Mouse (Mus musculus) adrenal gland, postnatal 14 days (tissue): ENCODE results near the gene Atp5b. TPM values are rescaled to one million over a fixed set of nuclear protein-coding genes. Genes with fewer than 3 reads are reported as not detected.
"Not testable (repeated sequence)": the region's sequence is repeated elsewhere in the genome, so short reads cannot be mapped to it uniquely, and the experiment has no call there.

Experiments
- DNase-seq: peaks from one replicate; pipeline ENCODE4 v3.0.0; 2021; ENCODE audit warnings: mixed read lengths
- long read RNA-seq, 2 experiments: library from polyadenylated mRNA; stranded (forward); transcript quantifications; one replicate each; pipeline ENCODE4 v2.0.0; 2021
- total RNA-seq: library from RNA; stranded (reverse); gene quantifications from 2 replicates; pipeline ENCODE4 v1.2.3, GENCODE M21; 2021

The Atp5b gene
- 4,143 and 4,276 TPM in 2 replicates for total RNA-seq
- long read RNA-seq, experiment 1, transcript Atp5b-205 (5 exons, 1,131 nt), result minor isoform, 8 of 5,163 reads
- long read RNA-seq, experiment 1, transcript Atp5b-201 (10 exons, 1,916 nt), result major isoform, 3,314 of 5,163 reads
- long read RNA-seq, experiment 1, partial matches to known transcripts, result 1,780 of 5,163 reads
- long read RNA-seq, experiment 1, other reads (novel, unspliced or antisense), result 61 of 5,163 reads
- long read RNA-seq, experiment 2, transcript Atp5b-205 (5 exons, 1,131 nt), result minor isoform, 20 of 5,302 reads
- long read RNA-seq, experiment 2, transcript Atp5b-201 (10 exons, 1,916 nt), result major isoform, 2,654 of 5,302 reads
- long read RNA-seq, experiment 2, partial matches to known transcripts, result 2,584 of 5,302 reads
- long read RNA-seq, experiment 2, other reads (novel, unspliced or antisense), result 44 of 5,302 reads

DNA sequence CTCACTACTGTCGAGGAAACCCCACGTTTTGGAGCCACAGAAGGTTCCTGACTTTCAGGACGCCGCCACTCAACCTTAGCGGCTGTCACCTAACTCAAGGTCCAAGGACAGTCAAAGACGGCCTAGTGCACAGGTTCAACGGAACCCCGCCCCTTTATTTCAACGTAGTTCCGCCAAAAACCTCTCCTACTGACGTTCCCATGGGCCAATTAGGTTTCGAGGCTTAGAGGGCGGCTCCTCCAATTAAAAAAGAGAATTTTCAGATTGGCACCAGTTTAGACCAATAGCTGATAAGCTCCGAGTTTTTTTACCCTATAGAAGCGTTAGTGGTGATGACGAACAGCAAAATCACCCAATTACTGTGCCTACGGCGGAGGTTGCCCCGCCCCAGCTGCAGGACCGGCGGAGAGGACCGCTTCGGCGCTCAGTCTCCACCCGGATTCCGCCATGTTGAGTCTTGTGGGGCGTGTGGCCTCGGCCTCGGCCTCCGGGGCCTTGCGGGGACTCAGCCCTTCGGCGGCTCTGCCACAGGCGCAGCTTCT, at the start of gene Atp5b:
Gene Atp5b, plus strand, starts transcription at position 394 of the 542 bp plus-strand sequence.
- DNase-seq, result peak; percentile 96

DNA sequence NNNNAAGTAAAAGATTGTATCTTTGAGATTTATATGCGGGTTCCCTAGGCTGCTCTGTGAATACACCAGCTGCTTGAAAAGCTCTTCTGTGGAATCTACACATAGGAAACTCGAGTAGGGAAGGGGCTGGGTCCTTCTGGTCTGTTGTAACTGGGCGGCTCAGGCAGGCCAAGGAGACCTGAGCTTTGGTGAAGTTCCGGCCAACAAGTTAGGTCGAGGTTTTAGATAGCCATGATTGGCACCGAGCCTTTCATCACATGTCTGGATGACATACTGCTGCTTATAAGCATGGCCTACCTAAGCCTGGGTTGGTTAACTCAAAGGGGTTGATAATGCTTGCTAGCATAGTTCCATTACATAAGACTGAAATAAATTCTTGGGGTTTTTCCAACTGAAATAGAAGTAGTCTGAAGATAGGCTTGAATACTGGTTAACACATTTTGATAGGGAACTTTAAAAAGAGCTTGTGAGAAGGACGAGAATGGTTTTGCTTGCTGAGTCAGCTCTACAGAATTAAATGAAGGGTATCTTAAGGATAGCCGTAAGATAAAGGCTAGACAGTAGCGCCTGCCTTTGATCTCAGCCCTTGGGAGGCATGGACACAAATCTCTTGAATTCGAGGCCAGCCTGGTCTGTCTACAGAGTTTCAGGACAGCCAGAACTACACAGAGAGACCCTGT, 46.2 kb upstream of the Atp5b start:
- DNase-seq, result peak; percentile 76

DNA sequence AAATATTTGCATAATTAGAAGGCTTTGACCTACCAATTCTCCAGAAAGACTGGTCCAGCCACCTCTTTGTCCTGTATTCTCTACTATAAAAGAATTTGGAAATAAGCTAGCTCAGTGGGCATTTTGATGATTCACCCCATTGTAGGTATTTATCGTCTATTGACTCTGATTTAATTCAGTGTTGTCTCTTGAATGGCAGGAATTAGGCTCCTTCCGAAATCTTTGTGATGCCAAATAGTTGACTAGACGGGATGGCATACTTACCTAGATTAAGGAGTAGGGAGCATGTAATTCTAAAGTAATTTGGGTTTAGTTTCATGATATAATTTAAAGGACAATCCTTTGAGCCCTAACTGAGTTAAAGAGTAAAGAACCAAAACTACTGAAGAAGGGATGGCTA, 45.2 kb upstream of the Atp5b start:
- no peak for DNase-seq

DNA sequence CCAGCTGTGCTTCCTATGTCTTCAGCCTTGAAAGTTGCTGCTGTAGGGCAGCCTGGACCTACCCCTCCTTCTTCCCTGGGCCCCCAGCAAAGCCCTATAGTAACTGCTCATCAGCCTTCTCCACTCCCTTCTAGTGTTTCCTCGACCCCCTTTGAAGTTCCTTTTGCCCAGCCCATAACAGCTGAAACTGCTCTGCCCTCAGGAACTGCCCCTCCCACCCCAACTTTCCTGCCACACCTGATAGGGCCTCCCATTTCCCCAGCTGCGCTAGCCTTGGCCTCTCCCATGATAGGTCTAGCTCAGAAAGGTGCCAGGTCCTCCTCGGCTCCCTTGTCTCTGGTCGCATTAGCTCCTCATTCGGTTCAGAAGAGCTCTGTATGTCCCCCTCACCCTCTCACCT, 43.9 kb upstream of the Atp5b start:
- no peak for DNase-seq

DNA sequence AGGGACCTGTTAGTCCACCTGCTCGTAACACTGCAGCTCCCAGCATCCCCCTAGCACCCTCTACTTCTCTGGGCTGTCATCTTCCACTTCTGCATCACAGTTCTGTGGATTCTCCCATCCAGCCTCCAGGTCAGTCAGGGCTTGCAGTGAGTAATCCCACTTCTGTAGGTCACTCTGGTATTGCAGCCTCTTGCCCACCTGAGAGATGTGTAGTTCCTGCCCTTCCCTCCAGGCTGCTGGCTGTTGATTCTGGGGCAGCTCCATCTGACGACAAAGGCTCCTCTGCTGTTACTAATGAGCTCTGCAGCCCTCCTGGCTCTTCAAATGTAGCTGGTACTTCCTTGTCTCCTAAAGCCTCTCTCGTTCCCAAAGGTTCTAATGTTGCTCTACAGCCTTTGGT, 43.2 kb upstream of the Atp5b start:
- DNase-seq, result no peak

DNA sequence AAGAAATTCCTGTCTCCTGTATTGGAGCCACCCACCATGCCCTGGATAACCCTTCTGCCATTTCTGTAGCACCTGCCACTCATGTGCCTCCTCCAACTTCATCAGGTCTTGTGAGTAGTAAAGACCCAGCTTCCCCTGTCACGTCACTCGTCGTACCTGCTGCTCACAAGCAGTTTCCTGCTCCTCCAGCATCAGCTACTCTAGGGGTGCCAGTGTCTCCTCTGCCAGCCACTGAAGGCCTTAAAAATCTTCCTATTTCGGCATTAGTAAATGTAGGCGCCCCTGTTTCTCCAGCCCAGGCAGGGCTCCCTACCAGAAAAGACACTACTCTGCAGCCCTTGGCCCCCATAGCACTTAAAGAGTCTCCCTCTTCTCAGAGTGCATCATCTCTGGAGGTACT, 42.8 kb upstream of the Atp5b start:
- no peak for DNase-seq

DNA sequence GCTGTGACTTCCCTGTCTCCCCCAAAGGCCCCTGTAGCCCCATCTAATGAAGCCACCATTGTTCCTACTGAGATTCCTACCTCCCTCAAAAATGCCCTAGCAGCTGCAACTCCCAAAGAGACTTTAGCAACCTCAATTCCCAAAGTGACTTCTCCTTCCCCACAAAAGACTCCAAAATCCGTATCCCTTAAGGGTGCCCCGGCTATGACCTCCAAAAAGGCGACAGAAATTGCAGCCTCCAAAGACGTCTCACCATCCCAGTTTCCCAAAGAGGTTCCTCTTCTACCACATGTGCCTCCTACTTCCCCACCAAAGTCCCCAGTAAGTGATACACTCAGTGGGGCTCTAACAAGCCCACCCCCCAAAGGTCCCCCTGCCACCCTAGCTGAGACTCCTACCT, 41.4 kb upstream of the Atp5b start:
- no peak for DNase-seq

DNA sequence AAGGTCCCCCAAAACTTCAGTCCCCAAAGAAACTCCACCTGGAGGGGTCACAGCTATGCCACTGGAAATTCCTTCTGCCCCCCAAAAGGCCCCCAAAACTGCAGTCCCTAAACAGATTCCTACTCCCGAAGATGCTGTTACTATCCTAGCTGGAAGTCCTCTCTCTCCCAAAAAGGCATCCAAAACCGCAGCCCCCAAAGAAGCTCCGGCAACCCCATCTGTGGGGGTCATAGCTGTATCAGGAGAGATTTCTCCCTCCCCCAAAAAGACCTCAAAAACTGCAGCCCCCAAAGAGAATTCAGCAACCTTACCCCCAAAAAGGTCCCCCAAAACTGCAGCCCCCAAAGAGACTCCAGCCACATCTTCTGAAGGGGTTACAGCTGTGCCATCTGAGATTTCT, 40.6 kb upstream of the Atp5b start:
- DNase-seq, result no peak

DNA sequence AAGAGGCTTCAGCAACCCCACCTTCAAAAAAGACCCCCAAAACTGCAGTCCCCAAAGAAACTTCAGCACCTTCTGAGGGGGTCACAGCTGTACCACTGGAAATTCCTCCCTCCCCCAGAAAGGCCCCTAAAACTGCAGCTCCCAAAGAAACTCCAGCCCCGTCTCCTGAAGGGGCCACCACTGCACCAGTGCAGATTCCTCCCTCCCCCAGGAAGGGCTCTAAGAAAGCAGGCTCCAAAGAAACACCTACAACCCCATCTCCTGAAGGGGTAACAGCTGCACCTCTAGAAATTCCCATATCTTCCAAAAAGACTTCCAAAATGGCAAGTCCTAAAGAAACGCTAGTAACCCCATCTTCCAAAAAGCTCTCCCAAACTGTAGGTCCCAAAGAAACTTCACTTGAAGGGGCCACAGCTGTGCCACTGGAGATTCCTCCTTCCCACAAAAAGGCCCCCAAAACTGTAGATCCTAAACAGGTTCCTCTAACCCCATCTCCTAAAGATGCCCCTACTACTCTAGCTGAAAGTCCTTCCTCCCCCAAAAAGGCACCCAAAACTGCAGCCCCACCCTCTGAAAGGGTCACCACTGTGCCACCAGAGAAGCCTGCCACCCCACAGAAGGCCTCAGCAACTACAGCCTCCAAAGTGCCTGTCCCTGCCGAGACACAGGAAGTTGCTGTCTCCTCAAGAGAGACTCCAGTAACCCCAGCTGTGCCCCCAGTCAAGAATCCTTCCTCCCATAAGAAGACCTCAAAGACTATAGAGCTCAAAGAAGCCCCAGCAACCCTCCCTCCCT, 39.8 kb upstream of the Atp5b start:
- DNase-seq, result no peak

DNA sequence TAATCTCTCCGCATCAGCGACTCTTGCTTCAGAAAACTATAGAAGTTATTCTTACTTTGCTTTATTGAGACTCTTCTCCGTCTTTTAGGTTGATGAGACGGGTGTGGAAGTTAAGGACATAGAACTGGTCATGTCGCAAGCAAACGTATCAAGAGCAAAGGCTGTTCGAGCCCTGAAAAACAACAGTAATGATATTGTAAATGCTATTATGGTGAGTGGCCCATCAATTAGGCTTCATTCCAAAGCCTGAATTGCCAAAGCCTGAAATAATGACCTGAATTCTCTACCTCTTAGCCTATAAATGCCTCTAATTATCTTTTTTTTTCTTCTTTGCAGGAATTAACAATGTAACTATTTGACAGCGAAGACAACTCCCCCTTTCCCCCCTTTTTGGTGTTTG, 34.9 kb upstream of the Atp5b start:
- no peak for DNase-seq

DNA sequence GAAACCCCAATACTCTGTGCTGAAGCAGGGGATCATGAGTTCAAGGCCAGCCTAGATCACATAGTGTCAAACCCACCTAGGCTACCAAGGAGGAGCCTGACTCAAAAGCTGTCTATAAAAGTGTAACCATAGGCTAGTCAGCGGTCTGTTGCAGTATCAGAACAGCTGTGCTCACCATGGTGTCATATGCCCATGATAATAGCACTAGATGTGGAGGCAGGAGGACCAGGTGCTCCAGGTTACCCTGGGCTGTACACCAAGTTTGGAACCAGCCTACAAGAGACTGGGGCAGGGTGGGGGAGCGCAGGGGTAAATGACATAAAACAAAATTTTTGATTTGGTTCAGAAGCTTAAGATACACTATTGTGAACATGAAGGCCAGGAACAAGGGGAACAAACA, 33.3 kb upstream of the Atp5b start:
- DNase-seq, result no peak

DNA sequence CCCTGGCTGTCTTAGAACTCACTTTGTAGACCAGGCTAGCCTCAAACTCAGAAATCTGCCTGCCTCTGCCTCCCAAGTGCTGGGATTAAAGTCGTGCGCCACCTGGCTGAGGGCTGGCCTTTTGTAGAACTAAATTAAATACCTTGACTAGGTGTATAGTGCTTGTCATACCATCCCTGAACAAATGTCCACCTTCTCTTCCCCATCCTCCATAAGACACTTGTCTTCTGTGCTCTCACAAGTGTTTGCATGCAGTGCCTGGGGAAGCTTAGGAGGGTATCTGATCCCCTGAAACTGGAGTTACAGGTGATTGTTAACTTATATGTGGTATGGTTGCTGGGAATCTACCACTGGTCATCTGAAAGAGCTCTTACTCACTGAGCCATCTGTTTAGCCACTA, 32.7 kb upstream of the Atp5b start:
- DNase-seq, result no peak

DNA sequence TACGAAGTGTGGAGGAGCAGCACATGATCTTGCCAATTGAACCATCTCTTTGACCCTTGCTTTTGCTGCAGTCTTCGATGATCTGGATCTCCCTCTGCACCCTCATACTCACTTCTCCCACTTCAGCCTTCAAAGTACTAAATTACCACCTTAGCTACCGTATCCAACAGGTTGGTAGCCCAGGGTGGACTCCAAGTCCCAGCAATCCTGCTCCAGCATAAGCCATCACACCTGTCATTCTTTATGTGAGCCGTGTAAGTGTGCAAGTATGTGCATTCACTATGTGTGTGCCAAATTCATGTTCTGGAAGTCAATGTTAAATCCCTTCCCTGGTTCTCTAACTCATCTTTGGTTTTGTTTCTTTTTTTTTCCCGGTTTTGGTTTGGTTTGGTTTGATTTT, 31.5 kb upstream of the Atp5b start:
- no peak for DNase-seq

DNA sequence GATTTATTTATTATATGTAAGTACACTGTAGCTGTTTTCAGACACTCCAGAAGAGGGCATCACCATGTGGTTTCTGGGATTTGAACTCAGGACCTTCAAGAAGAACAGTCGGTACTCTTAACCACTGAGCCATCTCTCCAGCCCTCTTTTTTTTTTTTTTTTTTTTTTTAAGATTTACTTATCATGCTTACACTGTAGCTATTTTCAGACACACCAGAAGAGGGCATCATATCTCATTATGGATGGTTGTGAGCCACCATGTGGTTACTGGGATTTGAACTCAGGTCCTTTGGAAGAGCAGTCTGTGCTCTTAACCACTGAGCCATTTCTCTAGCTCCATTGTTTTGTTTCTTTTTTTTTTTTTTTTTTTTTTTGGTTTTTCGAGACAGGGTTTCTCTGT, 30.9 kb upstream of the Atp5b start:
- not testable (repeated sequence) for DNase-seq

DNA sequence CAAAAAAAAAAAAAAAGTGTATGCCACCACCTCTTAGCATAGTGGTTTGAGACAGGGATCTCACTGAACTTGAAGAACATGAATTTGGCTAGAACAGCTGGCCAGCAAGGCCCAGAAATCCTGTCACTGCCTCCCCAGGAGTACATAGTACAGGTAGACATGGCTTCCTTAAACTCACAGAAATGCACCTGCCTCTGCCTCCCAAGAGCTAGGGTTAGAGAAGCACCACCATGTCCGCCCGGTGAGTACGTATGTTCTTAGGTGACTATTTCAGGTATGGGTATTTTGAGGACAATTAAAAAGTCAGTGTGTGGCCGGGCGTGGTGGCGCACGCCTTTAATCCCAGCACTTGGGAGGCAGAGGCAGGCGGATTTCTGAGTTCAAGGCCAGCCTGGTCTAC, 30.1 kb upstream of the Atp5b start:
- no peak for DNase-seq

DNA sequence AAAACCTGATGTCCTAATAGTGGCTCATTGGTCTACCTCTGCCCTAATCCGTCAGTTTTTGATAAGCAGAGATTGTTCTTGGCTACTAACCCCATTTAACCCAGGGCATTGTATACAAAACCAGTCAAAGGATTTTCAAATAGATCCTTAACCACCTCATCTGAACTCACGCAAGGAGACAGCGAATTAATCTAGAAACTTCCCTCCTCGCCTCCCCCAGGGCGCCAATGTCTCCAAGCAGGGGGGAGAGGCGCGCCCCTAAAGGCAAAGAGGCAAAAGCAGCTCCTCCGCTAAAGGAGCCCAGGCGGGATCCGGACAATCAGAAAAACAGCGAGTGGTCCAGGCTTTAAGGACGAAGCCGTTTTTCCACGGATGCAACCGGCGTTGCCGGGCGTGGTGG, 24.9 kb upstream of the Atp5b start:
- DNase-seq, result no peak

DNA sequence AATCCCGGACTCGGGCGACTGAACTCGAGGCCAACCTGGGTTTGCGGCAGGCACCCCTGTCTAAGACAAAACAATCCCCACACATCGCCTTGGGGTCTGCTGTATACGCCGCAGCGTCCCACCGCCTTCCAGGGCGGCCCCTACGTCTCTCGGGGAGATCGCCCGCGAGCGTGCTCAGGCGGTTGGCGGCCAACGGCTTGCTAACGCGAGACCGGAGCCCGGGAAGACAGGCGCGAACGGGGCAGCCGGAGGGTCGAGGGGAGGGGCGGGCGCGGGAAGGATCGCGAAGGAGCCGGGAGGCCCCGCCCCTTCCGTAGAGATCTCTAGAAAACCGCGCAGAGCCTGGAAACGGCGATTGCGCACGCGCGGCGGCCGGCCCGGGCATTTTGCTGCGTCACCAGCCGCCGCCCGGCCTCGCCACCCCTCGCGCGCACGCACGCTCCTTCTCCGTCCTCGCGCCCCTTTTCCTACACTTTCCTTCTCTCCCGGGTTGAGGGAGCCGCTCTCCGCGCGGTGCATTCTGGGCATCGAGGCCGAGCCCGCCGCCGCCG, 24.4 kb upstream of the Atp5b start, which contains the start of gene Ptges3:
Gene Ptges3, plus strand, starts transcription at position 354 of the 551 bp plus-strand sequence.
- peak; percentile 99 for DNase-seq

DNA sequence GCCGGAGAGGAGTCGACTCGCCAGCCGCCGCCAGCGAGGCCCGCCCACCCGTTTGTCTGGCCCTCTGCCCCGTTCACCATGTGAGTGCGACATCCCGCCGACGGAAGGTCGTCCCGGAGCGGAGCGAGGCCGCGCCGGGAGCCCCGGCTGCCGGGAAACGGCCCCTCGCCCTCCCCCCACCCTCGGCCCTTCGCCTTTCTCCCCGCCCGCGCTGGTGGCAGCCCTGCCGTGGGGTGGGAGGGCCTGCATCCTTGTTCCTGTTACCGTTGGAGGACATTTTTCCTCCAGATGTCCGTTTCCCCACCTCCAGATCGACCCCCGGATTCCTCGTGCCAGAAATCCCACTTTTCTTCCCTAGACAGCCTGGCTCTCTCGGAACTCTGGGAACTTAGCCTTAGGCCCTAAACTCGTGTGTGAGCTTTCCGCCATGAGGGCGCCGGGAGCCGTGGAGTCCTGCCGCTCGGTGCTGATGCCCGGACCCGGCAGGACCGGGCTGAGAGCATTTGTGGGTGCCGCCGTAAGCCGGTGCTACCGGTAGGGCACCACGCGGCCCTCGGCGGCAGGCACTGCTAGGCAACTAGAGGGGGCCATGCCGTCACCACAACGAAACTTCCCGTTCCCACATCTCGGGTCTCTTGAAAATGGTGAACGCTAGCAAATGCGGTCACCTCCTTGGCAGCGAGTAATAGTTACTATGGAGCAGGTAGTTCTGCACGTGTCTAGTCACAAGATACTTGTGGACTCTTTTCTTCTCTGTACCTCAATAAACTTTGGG, 23.7 kb upstream of the Atp5b start:
- DNase-seq, result peak; percentile 77

DNA sequence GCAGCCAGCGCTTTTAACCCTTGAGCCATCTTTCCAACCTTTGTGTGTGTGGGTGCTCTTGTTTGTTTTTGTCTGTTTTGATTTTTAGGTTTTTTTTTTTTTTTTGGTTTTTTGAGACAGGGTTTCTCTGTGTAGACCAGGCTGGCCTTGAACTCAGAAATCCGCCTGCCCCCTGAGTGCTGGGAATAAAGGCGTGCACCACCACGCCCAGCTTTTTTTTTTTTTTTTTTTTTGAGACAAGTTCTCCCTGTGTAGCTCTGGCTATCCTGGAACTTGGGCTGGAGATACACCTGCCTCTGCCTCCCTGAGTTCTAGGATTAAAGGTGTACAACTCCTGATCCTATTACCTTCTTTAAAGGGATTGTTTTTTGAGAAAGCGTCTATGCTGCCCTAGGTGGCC, 22.0 kb upstream of the Atp5b start:
- DNase-seq, result no peak

DNA sequence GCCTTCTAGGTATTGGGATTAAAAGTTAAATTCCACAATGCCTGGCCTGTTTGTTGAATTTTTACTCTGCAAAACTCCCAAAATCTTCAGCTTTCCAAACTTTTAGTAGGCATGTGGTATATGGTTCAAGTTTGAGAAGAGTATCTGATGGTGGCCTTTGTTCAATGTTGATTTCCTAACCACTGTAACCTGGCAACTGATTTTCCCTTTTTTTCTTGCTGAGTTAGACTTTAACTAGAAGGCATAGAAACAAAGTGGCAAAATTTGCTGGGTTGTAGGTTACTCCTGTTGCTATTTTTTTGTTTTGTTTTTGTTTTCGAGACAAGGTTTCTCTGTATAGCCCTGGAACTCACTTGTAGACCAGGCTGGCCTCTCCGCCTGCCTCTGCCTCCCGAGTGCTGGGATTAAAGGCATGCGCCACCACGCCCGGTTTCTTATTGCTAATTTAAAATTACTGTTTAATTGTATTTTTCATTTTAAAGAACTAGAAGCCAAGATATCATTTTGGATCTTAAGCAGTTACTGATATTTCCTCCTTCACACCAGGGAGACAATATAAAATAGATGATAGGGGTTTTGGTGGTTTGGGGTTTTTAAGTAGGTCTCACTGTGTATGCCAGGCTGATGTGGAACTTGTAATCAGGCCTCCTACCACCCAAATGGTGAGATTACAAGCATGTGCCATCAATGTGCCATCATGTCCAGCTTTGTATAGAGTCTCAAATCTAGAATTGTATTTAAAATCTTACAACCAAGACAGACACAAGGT, 20.7 kb upstream of the Atp5b start:
- DNase-seq, result no peak

DNA sequence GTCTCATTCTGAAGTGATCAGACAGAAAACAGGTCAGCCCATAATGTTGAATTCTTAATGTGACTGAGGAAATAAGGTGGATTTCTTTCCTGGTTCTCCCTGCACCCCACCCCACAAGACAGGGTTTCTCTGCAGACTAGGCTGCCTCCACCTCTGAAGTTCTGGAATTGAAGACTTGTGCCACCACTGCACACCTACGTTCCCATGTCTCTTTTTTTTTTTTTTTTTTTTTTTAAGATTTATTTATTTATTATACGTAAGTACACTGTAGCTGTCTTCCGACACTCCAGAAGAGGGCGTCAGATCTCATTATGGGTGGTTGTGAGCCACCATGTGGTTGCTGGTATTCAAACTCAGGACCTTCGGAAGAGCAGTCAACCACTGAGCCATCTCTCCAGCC, 17.0 kb upstream of the Atp5b start:
- no peak for DNase-seq
